Mouse (Mus musculus) bone marrow, adult 2 months (tissue): ENCODE measurements around the gene Ggct. TPM values are rescaled to one million over a fixed set of nuclear protein-coding genes. Genes with fewer than 3 reads are reported as not detected.
A peak's percentile ranks its signal among the peaks of the same experiment; 100 is the strongest.

Experiments used
- H3K27ac ChIP-seq: fragments of 200-500 bp; 2 replicates; pipeline ENCODE4 v1.5.1; 2012; ENCODE audit warnings: low read depth, mild to moderate bottlenecking, control low read depth, inconsistent platforms, low read length; ENCODE audit not compliant: control insufficient read depth, poor library complexity, insufficient read depth
- H3K4me1 ChIP-seq: fragments of 200-500 bp; 2 replicates; pipeline ENCODE4 v1.6.1; 2011; ENCODE audit warnings: low read length; ENCODE audit not compliant: control insufficient read depth, insufficient read depth
- H3K4me3 ChIP-seq: fragments of 200-500 bp; replicated peaks from 2 replicates; pipeline ENCODE3; 2011; ENCODE audit warnings: mild to moderate bottlenecking, low read depth, low read length, control low read depth; ENCODE audit not compliant: control insufficient read depth
- CTCF ChIP-seq: fragments of 200-500 bp; IDR thresholded peaks from 2 replicates; pipeline ENCODE4 v1.5.1; 2011; ENCODE audit warnings: low read length, control low read depth; ENCODE audit not compliant: control insufficient read depth, insufficient read depth
- POLR2A ChIP-seq: fragments of 200-500 bp; IDR thresholded peaks from 2 replicates; pipeline ENCODE4 v1.6.1; 2011; ENCODE audit warnings: low read depth, mild to moderate bottlenecking, control low read depth, low read length, borderline replicate concordance; ENCODE audit not compliant: control insufficient read depth
- WGBS: fragments of 180-500 bp; shearing (Covaris S2); methylation state at CpG from one replicate; pipeline ENCODE4 v1.1.7; 2018; 5-methylcytosine and 5-hydroxymethylcytosine counted together
- polyA plus RNA-seq: library from polyadenylated mRNA; stranded (reverse); fragments of >200 nt; gene quantifications from 2 replicates; pipeline ENCODE4 v1.2.4, GENCODE M21; 2011; ENCODE audit warnings: low replicate concordance; ENCODE audit not compliant: missing spikeins, insufficient read depth, insufficient read length

Ggct gene
- polyA plus RNA-seq, 1 experiment, result 13.2 TPM

- Histone ChIP-seq H3K4me1 (no peaks in the 10 kb centered on the region), H3K27ac (peak overlapping the region; percentile 94), H3K4me3 (peak overlapping the region; percentile 54)
- 40% methylated on average over 5 of the region's 5 CpGs for WGBS
- TF ChIP-seq POLR2A (no peak), CTCF (no peak)
Observed at GRCm38 (mm10) chr6:54933216-54933615, 59.5 kb downstream of the Ggct start.

Other genes with a start within 250 kb of the Ggct start
- gene Znrf2, start 176.0 kb downstream of the Ggct start, polyA plus RNA-seq, result 10.4 and 10.6 TPM in 2 replicates
- 4.7 and 10.1 TPM in 2 replicates for gene Nod1, start 20.3 kb downstream of the Ggct start, polyA plus RNA-seq
- 31.7 and 85.0 TPM in 2 replicates for gene Gars, start 45.1 kb upstream of the Ggct start, polyA plus RNA-seq
- gene Crhr2, start 140.1 kb upstream of the Ggct start, polyA plus RNA-seq, result not detected in 2 replicates
- 2.4 and 14.7 TPM in 2 replicates for gene Inmt, start 182.1 kb upstream of the Ggct start, polyA plus RNA-seq
- gene Mindy4, start 210.4 kb upstream of the Ggct start, polyA plus RNA-seq, result 0.68 and 3.0 TPM in 2 replicates